Mouse (Mus musculus): Measurements from ENCODE around the gene Lrwd1. TPM values are rescaled to one million over a fixed set of nuclear protein-coding genes. Genes with fewer than 3 reads are reported as not detected.
"Not testable (repeated sequence)": the region's sequence is repeated elsewhere in the genome, so short reads cannot be mapped to it uniquely, and the experiment has no call there.

Lrwd1 gene
- polyA plus RNA-seq, 1 experiment = 49.1 TPM

DNA sequence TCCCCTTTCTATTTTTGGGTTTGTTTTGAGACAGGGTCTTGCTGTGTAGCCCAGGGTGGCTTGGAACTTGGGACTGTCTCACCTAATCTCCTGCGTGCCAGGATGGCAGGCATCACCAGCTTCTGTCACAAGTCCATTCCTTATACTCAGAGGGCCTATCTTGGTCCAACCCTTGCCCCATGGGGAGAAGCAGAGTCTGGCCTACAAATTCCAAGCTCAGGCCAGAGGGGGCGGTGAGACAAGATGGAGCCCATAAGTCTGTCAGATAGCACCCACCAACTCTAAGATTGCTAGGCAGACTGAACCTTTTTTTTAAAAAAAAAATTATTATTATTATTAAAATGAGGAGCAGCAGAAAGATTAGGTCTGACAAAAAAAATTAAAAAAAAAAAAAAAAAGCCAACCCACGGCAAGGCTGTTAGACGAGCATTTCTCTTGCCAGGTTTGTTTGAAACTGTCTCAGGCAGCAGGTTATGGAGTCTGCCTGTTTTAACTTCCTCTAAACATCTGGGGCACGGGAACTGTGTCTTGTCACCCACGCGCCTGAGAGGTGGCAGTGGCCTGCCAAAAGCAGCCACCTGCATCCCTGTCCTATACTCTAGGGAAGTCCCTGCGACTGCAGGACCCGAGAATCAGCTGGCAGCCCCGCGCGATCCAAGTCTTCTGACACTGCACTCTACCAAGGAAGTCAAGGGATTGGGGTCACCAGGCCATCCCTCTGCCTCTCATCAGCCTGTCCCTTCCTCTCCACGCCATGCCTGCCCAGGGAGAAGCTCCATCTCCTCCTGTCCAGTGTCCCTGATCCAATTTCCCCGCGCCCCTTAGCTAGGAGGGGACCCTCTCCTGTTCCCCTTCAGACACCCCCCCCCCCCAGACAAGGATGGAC, 34.0 kb upstream of the Lrwd1 start:
- Histone ChIP-seq H3K36me3 (ENCODE audit: control insufficient read depth, insufficient read depth, low read length, poor library complexity, severe bottlenecking) (no peaks in the 10 kb centered on the region), H3K9ac (ENCODE audit: low read depth, poor library complexity, severe bottlenecking) (peak overlapping the region; percentile 14), H3K4me1 (ENCODE audit: control insufficient read depth, insufficient read depth, low read length) (peaks cover 4% of the 10 kb centered on the region), H3K4me3 (ENCODE audit: low read depth, low read length) (peak overlapping the region; percentile 71), H3K27me3 (ENCODE audit: control insufficient read depth, insufficient read depth, low read length, poor library complexity, severe bottlenecking) (no peaks in the 10 kb centered on the region), H3K27ac (ENCODE audit: insufficient read depth, low read length) (no peak overlapping the region), H3K9me3 (replicated peaks; ENCODE audit: control insufficient read depth, insufficient read depth, low read length, poor library complexity, severe bottlenecking) (no peaks in the 10 kb centered on the region)
- TF ChIP-seq EP300 (IDR thresholded peaks at IDR 0.05; ENCODE audit: insufficient read depth, low read depth, low read length) (no peak), CTCF (IDR thresholded peaks at IDR 0.05; ENCODE audit: low read depth, low read length) (no peak), POLR2A (IDR thresholded peaks at IDR 0.05; ENCODE audit: insufficient read depth, low read length) (no peak)

DNA sequence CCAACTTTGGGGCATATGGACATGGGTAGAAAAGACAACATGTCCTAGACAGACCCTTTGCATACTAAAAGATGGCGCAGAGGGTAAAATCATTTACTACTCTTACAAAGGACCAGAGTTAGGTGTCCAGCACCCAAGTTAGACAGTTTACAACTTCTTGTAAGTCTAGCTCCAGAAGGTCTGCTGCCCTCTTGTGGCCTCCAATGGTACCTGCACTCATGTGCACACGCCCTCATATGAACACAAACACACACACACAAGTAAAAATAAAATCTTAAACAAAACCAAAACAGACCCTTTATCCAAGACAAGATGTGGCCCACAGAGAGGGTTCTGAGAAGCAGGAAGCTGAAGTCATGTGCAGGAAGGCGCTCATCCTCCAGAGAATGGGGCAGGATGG, 32.2 kb upstream of the Lrwd1 start:
- H3K27me3 ChIP-seq (ENCODE audit: control insufficient read depth, insufficient read depth, low read length, poor library complexity, severe bottlenecking) = no peaks in the 10 kb centered on the region
- H3K9ac ChIP-seq (ENCODE audit: low read depth, poor library complexity, severe bottlenecking) = no peak overlapping the region
- H3K4me1 ChIP-seq (ENCODE audit: control insufficient read depth, insufficient read depth, low read length) = peaks cover 2% of the 10 kb centered on the region
- no peak overlapping the region for H3K27ac ChIP-seq (ENCODE audit: insufficient read depth, low read length)
- TF ChIP-seq EP300 (IDR thresholded peaks at IDR 0.05; ENCODE audit: insufficient read depth, low read depth, low read length) (no peak), CTCF (IDR thresholded peaks at IDR 0.05; ENCODE audit: low read depth, low read length) (peak; percentile 47), POLR2A (IDR thresholded peaks at IDR 0.05; ENCODE audit: insufficient read depth, low read length) (no peak)
- H3K4me3 ChIP-seq (ENCODE audit: low read depth, low read length) = no peak overlapping the region
- H3K36me3 ChIP-seq (ENCODE audit: control insufficient read depth, insufficient read depth, low read length, poor library complexity, severe bottlenecking) = no peaks in the 10 kb centered on the region
- H3K9me3 ChIP-seq (replicated peaks; ENCODE audit: control insufficient read depth, insufficient read depth, low read length, poor library complexity, severe bottlenecking) = no peaks in the 10 kb centered on the region

DNA sequence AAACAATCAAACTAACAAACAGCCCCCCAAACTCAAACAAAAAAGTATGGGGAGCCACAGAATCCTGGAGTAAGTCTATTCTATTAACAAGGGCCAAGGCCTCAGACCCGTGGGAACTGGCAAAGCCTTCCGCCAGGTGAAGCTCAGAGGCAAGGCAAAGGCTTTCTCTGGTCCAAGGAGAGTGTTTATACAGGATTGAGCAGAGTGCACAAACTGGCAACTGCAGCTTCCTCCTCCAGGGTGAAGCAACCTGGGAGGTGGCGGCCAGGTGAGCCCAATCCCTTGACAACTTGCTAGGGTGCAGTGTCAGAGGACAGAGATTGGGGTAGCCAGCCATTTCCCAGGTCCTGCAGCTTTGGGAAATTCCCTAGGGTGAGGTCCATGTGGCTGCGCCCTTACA, 31.4 kb upstream of the Lrwd1 start:
- no peaks in the 10 kb centered on the region for H3K27me3 ChIP-seq (ENCODE audit: control insufficient read depth, insufficient read depth, low read length, poor library complexity, severe bottlenecking)
- TF ChIP-seq CTCF (IDR thresholded peaks at IDR 0.05; ENCODE audit: low read depth, low read length) (no peak), POLR2A (IDR thresholded peaks at IDR 0.05; ENCODE audit: insufficient read depth, low read length) (no peak), EP300 (IDR thresholded peaks at IDR 0.05; ENCODE audit: insufficient read depth, low read depth, low read length) (no peak)
- H3K4me1 ChIP-seq (ENCODE audit: control insufficient read depth, insufficient read depth, low read length) = peaks cover 2% of the 10 kb centered on the region
- no peaks in the 10 kb centered on the region for H3K36me3 ChIP-seq (ENCODE audit: control insufficient read depth, insufficient read depth, low read length, poor library complexity, severe bottlenecking)
- no peaks in the 10 kb centered on the region for H3K9me3 ChIP-seq (replicated peaks; ENCODE audit: control insufficient read depth, insufficient read depth, low read length, poor library complexity, severe bottlenecking)
- no peak overlapping the region for H3K27ac ChIP-seq (ENCODE audit: insufficient read depth, low read length)
- no peak overlapping the region for H3K4me3 ChIP-seq (ENCODE audit: low read depth, low read length)
- H3K9ac ChIP-seq (ENCODE audit: low read depth, poor library complexity, severe bottlenecking) = no peak overlapping the region

DNA sequence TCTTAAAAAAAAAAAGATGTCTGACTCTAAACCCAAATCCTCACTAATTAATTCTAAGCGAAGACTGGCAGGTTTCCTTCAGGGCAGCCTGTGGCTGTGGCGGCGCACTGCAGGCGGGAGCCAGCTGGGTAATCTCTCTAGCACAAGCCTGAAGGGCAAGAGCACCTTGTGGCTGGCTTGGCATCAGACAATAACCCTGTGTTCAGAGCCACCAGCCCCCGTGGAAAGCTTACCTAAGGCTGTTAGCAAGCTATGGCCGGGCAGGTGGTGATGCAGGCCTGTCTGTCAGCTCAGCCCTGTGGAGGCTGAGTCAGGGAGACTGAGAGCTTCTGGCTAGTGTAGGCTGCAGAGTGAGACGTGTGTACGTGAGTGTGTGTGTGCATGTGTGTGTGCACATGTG, 29.4 kb upstream of the Lrwd1 start:
- Histone ChIP-seq H3K27me3 (ENCODE audit: control insufficient read depth, insufficient read depth, low read length, poor library complexity, severe bottlenecking) (no peaks in the 10 kb centered on the region), H3K36me3 (ENCODE audit: control insufficient read depth, insufficient read depth, low read length, poor library complexity, severe bottlenecking) (no peaks in the 10 kb centered on the region), H3K9ac (ENCODE audit: low read depth, poor library complexity, severe bottlenecking) (no peak overlapping the region), H3K9me3 (replicated peaks; ENCODE audit: control insufficient read depth, insufficient read depth, low read length, poor library complexity, severe bottlenecking) (no peaks in the 10 kb centered on the region), H3K4me1 (ENCODE audit: control insufficient read depth, insufficient read depth, low read length) (no peaks in the 10 kb centered on the region), H3K4me3 (ENCODE audit: low read depth, low read length) (no peak overlapping the region), H3K27ac (ENCODE audit: insufficient read depth, low read length) (no peak overlapping the region)
- TF ChIP-seq CTCF (IDR thresholded peaks at IDR 0.05; ENCODE audit: low read depth, low read length) = no peak
- TF ChIP-seq EP300 (IDR thresholded peaks at IDR 0.05; ENCODE audit: insufficient read depth, low read depth, low read length) = no peak
- TF ChIP-seq POLR2A (IDR thresholded peaks at IDR 0.05; ENCODE audit: insufficient read depth, low read length) = no peak

DNA sequence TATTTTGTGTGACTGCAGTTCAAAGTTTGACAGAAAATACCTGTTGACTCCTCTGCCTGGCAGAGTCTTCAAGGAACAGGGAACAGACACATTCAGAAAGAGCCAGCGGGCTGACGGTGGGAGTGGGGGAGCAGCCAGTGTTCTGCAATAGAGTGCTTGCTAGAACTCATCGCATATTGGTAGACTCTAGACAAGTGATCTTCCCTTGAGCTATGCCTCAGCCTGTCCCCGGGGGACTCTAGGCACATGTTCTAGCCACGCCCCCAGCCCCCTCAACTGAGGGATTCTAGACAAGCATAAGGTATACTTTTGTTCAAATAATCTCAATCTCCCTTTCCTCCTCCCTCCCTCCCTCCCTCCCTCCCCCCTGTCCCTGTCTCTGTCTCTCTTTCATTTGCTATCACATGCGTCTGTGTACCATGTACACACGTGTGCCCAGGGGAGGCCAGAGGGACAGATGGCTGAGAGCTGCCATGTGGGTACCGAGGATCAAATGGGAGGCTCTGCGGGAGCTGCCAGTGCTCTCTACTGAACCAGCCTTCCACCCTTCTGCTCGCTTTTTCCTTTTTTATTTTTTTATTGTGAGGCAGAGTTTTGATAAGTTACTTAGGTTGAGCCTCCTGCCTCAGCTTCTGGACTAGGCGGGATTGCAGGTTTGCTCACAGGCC, 28.1 kb upstream of the Lrwd1 start:
- Histone ChIP-seq H3K9me3 (replicated peaks; ENCODE audit: control insufficient read depth, insufficient read depth, low read length, poor library complexity, severe bottlenecking) (no peaks in the 10 kb centered on the region), H3K27me3 (ENCODE audit: control insufficient read depth, insufficient read depth, low read length, poor library complexity, severe bottlenecking) (no peaks in the 10 kb centered on the region), H3K4me1 (ENCODE audit: control insufficient read depth, insufficient read depth, low read length) (no peaks in the 10 kb centered on the region), H3K27ac (ENCODE audit: insufficient read depth, low read length) (no peak overlapping the region), H3K4me3 (ENCODE audit: low read depth, low read length) (no peak overlapping the region), H3K9ac (ENCODE audit: low read depth, poor library complexity, severe bottlenecking) (no peak overlapping the region), H3K36me3 (ENCODE audit: control insufficient read depth, insufficient read depth, low read length, poor library complexity, severe bottlenecking) (no peaks in the 10 kb centered on the region)
- TF ChIP-seq CTCF (IDR thresholded peaks at IDR 0.05; ENCODE audit: low read depth, low read length) = no peak
- no peak for TF ChIP-seq EP300 (IDR thresholded peaks at IDR 0.05; ENCODE audit: insufficient read depth, low read depth, low read length)
- TF ChIP-seq POLR2A (IDR thresholded peaks at IDR 0.05; ENCODE audit: insufficient read depth, low read length) = no peak

DNA sequence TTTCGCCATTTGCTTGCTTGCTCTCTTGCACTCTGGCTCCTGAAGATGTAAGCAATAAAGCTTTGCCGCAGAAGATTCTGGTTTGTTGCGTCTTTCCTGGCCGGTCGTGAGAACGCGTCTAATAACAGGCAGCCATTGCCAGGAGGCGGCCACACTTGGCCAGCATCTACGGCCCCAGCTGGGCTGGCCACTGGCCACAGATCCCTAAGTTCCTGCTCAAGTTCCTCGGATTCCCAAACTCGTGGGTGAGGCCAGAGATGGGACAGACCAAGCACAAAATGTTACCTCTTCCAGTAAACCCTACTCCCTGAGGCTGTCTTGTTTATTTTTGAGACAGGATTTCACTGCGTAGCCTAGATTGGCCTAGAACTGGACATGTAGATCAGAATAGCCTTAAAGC, 24.2 kb upstream of the Lrwd1 start:
- not testable (repeated sequence) for H3K4me3 ChIP-seq (ENCODE audit: low read depth, low read length); H3K9ac ChIP-seq (ENCODE audit: low read depth, poor library complexity, severe bottlenecking); H3K4me1 ChIP-seq (ENCODE audit: control insufficient read depth, insufficient read depth, low read length); H3K36me3 ChIP-seq (ENCODE audit: control insufficient read depth, insufficient read depth, low read length, poor library complexity, severe bottlenecking); H3K9me3 ChIP-seq (replicated peaks; ENCODE audit: control insufficient read depth, insufficient read depth, low read length, poor library complexity, severe bottlenecking); H3K27me3 ChIP-seq (ENCODE audit: control insufficient read depth, insufficient read depth, low read length, poor library complexity, severe bottlenecking); H3K27ac ChIP-seq (ENCODE audit: insufficient read depth, low read length)
